Mouse (Mus musculus) kidney, adult 11 months (tissue): Measurements from ENCODE around the gene Sctr.
A peak's percentile ranks its signal among the peaks of the same experiment; 100 is the strongest.

ENCODE experiments used
- DNase-seq: peaks from one replicate; pipeline ENCODE4 v3.0.0; 2022

Gene Sctr

DNA sequence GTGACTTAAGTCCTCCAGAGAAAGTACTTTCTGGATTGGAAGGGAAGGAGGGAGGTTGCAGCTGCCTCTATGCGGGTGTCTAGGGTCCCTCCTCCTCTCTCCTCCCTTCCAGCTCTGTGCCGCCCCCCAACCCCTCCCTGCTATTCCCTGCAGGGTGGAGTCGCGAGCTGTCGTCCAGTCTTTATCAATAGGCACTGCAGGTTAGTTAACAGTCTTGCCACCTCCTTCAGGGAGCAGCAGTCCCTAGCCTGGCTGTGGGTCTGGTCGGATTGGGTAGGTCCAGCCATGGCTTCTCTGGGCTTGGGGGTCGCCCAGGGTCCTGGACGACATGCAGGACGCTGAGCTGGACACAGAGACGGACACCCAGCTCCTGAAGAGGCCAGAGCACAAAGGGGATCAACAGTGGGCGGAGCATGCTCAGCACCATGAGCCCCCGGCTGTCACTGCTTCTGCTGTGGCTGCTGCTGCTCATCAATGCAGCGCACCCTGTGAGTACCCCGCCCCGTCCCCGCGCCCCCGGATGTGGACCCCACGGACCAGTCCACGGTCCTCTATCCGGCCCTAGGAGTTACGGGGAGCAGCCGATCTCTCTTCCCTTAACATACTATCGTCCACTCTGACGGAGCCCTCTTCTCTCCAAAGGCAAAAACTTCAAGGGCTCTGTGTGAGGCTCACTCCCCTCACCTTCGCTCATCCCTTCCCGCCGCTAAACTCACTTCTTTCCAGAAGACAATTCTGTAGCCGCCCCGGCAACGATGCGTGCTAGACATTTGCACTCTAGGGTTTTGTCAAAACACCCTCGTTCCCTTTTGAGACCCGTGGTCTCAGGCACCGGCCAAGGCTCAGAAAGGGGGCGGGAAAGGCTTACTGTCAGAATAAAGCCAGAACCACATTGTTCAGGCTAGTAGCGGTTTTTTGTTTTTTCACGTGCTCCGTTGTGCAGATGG lies at the start of gene Sctr:
Sctr (plus strand) TSS at position 51 of the 947 bp plus-strand sequence.
- no peak for DNase-seq

DNA sequence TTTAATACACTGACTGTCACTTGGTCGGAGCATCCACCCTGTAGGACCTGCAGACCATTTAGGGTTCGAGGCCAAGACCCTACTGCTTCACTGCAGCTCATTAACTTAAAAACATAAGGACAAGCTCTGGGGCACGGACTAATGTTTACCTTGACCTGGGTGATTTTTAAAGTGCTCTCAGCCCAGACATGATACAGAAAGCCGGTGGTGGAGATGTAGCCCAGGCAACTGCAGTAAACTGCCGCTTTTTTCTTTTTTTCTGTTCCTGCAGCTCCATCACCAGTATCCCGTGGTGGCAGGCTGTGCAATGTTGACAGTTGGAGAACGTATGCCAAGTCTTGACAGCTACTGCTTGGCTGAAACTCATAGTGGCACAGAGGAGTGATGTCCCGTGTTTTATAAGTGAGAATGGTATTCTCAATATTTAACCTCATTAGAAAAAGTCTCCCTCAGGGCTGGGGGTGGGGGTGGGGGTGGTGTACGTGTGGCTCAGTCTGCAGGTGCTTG lies 48.9 kb upstream of the Sctr start:
- no peak for DNase-seq

DNA sequence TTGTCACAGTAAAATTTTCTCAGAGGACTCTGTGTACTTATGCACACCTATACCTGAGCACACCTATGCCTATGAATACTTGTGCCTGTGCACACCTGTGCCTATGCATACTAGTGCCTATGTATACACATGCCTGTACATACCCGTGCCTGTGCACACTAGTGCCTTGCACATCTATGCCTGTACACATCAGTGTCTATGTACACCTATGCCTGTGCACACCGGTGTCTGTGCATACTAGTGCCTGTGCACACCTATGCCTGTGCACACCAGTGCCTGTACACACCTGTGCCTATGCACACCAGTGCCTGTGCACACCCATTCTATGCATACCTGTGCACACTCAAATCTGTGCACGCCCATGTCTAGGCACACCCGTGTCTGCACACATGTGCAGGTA lies 47.2 kb upstream of the Sctr start:
- no peak for DNase-seq

DNA sequence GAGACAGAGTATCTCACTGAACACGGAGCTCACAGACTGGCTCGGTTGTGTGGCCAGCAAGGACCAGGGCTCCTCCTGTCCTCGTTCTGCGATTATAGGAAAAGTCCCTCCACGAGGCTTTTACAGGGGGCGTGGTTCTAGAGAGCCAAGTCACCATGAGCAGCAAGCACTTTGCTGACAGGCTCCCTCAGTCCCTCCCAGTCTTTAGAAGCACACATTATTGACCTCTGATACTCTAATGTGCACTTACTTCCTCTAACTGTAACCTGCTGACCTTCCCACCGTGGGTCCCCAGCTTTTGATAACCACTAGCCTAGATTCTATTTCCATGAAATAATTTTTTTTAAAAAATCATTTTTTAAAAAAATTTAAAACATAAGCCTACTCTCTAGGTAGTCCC lies 46.8 kb upstream of the Sctr start:
- DNase-seq: no peak

DNA sequence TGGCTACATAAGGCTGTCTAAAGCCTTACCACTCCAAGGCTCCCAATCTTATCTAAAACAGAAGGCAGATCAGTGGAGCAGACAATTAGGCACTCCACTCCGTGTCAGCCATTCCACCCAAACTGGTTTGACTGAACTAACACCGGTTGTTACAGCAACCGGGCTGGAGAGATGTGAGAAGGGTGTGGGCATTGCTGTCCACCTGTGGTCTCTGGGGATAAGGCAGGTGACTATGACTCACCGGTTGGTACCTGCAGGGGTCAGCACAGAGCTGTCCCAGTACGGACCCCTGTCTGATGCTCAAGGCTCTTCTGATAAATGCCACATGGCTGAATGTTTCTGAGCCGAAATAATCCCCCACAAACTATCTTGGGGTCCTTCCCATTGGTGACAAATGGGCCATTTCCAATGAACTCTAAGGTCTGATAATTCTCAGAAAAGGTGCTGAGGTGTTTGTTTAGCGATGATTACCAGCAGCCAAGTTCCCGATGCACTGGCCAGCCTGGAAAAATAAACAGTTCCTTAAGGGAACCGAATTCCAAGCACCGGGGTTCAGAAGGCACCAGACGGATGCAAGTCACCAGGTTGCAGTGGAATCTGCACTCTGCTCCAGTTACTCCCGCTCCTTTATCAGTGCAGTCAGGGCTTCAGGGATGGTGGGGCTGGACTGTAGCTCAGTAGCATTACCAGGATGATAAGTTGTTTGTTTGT lies 40.7 kb upstream of the Sctr start:
- no peak for DNase-seq

DNA sequence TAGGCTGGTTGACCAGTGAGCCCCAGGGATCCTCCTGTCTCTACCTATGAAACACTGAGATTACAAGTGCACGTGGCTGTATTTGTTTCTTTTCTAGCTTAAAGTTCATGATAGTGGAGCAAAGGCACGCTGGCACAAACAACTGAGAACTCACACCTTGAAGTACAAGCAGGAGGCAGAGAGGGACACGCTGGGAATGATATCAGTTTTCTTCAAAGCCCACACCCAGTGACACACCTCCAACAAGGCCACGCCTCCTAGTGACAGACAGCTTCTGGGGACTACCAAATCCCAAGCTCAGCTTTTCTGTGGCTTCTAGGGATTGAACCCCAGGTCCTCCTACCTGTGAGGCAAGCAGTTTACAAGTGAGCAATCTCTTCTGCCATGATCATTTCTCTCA lies 33.6 kb upstream of the Sctr start:
- no peak for DNase-seq

DNA sequence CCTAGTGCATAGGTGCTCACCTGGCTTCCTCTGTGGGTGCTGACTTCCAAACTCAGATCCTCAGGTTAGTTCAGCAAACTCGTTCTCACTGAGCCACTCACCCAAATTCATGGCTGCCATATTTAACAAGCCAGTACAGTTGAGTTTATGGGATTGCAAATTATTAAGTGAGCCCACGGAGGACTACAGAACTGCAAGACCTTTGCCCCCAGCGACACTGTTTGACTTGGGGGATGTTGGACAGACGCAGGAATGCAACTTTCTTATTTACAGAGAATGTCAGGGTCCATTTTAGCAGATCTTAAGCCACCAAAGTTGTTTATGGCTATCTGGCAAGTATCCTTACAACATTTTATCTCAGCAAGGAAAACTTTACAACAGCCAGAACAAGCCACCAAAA lies 31.6 kb upstream of the Sctr start:
- no peak for DNase-seq

DNA sequence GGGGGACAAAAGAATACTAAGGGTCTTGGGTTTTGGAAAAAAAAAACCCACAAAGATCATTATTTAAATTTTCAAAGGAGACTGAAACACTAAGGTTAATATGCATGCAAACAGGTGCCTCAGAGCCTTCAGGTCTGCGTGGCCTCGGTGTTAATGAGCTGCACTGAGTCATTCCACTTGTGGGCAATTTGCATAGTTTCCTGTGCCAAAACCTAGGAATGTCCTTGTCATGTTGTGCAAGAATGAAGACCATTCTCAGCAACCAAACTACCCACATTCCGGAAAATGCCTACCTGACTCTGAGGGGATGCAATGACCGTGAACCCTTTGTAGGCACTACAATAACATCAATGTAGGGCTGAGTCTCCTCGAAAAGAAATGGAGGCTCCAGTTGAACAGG lies 20.1 kb upstream of the Sctr start:
- DNase-seq: peak; percentile 37

DNA sequence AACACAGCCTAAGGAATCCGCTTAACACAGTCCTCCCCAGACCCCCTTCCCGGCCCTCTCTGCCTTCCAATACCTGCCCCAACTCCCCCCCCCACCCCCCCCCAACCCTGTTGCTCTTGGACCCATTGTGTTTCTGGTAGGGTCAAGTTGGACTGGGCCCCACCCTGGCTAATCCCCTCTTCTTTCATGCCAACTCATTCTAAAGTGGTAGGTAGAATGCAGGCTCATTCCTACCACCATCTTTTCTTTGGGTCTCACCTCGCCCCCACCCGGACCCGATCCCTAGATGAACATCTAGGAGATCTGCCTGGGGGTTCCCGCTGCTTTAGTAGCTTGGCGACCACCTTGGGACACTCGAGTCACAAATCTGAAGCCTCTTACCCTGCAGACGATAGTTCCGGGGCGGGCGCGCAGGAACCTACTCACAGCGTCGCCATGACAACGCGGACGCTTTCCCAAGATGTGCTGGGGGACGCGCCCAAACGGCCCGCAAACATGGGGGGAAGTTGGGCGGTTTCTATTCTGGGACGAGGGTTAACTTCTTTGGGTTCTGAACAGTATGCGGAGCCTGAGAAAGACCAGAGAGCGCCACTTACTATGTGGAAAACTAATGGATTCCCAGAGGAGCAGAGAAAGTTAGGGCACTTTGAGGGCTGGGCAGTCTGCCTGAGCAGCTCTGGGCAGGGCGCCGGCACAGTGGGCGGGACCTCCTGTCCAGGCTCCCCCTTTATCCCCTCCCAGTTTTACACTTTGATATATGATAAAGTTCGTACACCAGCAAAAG lies 9.7 kb upstream of the Sctr start, which contains the start of gene Cfap221:
Cfap221 (minus strand) TSS at position 437 of the 784 bp plus-strand sequence.
- DNase-seq: peak; percentile 61

DNA sequence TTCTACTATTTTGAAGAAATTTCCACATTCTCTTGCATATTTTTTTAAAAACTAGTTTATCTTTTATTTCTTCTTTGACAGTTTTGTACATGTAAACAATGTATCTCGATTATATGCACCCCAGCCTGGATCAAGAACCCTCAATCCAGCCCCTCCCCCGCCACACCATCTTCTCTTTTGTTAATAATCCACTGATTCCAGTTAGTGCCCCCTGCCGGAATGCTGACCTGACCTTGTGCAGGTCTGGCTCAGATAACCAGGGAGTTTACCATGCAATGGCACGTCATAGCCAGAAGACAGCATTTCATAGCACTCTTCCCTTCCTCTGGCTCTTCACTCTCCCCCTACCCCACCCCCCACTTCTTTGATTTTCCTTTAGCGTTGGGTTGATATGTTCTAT lies 9.1 kb upstream of the Sctr start:
- peak; percentile 58 for DNase-seq

DNA sequence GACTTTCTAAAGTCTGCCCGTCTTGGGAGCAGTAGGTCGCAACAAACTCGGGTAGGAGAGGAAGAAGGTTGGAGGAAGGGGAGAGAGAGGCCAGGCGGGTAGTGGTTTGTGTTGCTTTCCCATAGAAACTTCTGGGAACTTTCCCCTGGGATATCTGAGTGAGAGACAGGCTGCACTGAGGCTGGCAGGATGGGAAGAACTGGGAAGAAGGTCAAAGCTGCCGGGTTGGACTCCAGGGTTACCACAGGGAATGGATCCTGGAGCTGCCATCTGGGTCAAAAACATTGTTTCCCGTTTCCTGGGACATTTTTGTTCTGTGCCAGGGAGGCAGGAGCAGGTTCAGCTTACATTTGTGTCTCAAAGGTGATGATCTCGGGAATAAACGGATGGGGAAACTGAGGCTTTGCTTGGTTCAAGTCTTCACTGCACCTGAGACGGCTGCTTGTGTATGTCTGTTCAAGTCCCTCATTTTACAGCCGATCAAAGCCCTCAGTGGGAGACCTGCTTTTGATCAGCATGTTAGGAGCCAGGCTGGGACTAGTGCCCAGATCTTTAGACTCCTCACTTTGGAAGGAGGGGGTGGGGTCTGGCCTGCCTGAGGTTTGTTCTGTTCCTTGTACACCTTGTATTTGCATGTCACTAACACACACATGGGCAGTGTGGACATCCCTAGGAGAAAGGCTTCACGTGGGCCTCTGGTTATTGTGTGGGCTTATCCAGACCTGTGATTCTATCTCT lies 1.3 kb downstream of the Sctr start:
- no peak for DNase-seq

DNA sequence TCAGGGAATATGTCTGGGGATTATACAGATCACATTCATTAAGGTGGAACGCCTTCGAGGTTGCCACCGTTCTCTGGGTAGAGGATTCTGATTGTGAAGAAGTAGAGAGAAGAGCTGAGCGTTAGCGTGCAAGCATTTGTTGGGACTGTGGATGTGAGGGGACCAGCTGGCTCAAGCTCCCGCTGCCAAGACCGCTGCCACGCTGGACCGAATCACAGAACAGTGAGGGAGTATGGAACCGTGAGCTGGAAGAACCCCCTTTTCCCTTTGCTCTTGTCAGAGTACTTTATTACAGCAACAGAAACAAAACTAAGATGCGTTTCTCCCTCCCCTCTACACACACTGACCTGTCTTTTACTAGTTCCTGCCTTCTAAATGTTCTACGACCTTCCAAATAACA lies 5.9 kb downstream of the Sctr start:
- no peak for DNase-seq

DNA sequence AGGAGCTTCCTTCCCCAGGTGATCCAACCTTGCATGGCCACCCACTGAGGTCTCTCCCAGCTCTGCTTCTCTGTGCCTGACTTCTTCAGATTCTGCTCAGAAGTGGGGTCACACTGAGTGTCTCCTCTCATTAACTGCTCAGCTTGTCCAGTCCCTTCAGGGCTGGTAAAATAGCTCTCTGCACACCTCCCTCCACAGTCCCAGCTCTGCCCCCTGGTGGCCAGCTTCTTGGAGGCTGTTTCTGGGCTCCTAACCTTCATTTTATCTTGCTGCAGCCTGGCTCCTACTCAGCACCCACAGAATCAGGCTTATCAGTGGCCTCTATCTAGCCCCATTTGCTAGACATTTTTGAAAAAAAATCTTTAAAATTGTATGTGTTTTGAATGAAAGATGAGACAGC lies 6.4 kb downstream of the Sctr start:
- DNase-seq: peak; percentile 39

DNA sequence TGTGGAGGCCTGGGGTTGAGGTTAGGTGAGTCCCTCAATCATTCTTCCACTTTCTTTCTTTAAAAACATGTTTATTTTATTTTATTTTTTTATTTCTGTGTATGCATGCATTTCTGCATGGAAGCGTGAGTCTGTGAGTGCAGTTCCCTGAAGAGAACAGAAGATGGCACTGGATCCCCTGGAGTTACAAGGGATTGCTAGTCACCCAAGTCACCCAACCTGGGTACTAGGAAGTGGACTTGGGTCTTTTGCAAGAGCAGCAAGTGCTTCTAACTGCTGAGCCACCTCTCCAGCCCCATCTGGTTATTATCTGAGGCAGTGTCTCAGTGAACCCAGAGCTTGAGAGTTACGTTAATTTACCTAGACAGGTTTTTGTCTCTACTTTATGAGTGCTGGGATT lies 9.5 kb downstream of the Sctr start:
- peak; percentile 47 for DNase-seq

DNA sequence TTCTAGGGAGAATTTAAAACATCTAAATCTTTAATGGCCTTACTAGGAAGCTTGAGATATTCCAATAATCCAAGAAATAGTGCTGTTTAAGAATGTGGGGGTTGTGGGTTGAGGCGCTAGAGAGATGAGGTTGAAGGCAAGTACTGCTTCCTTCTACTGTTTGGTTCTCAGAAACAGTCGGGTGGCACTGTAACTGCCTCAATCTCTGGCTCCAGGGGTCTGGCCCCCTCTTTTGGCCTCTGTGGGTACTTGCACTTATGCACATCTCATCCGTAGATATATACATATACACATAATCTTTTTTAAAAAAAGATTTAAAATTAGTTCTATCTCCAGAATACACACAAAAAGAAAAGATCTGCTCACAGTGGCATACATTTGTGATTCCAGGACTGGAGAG lies 12.2 kb downstream of the Sctr start:
- DNase-seq: no peak

DNA sequence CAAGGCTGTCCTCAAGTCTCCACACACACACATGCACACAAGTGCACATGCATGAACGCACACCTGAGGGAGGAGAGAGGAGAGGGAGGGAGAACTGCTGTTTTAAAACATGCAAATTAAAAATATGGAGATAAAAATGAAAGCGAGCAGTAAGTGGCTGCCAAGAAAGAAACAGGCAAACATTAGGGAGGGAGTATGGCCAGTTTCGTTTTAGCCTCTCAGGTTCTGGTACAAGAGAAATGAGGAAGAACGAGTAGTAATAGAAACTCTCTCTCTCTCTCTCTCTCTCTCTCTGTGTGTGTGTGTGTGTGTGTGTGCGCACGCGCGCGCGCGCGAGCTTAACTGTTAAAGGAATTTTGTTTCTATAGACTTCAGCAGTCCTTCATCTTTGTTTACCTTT lies 12.7 kb downstream of the Sctr start:
- no peak for DNase-seq

DNA sequence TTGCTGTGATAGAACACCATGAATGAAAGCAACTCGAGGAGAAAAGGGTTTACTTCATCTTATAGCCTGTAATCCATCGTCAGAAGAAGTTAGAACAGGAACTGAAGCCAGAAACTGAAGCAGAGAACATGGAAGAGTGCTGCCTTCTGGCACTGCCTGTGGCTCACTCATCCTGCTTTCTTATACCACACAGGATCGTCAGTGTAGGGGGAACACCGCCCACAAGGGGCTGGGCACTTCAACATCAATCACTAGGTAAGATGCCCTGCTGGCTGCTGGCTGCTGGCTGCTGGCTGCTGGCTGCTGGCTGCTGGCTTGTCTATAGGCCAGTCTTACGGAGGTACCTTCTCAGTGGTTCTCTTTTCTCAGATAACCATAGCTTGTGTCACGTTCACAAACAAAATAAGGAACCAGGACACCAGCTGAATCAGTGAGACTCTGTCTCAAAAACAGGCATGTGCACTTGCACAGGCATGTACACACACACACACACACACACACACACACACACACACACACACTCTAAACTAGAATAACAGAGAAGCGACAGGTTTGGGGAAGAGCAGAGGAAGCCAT lies 13.7 kb downstream of the Sctr start:
- no peak for DNase-seq

DNA sequence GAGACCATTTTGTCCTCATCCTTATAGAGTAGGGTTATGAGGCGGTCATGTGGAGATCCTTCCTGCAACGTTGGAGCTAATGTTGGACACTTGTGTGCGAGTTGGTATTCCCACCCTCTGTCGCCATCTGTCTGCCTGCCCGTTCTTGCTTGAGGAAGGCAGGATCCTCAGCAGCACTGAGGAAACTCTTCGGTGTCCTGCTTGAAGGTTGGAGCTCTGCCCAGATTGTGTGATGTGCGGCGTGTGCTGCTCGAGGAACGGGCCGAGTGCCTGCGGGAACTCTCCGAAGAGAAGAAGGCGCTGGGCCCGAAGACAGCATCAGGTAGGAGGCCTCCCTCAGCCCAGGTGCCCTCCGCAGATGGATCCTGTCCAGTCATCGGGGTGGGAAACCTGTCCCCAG lies 15.3 kb downstream of the Sctr start:
- DNase-seq: no peak

DNA sequence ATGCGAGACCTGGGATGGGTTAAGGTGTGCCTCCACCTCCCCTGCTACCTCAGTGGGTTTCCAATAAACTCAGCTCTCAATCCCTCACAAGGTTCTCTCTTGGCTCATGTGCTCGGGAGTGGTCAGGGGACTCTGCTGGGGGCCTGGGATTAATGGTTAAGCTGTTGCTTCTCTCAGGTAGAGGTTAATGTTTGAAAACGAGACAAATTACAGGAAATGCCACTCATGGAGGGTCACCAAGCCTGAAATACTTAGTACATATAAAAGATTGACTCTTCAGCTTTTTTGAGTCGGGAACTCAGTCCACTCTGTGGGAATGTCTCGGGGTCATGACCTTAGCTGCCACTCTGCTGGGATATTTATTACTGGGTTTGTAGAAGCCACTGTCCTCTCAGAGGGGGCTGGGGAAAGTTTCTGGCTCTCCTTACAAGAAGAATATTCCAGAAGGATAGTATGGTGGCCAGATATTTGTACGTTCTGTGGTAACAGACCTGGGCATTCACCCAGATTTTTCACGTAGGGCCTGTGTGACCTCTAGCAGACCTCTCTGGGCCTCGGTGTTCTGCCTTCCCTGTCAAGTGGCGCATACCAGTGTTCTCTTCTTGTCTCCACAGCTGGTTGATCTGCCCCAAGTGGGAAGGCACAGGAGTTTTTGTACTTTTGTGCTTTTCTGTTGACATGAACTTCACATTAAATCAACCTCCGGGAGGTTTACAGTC lies 17.8 kb downstream of the Sctr start:
- DNase-seq: peak; percentile 81

DNA sequence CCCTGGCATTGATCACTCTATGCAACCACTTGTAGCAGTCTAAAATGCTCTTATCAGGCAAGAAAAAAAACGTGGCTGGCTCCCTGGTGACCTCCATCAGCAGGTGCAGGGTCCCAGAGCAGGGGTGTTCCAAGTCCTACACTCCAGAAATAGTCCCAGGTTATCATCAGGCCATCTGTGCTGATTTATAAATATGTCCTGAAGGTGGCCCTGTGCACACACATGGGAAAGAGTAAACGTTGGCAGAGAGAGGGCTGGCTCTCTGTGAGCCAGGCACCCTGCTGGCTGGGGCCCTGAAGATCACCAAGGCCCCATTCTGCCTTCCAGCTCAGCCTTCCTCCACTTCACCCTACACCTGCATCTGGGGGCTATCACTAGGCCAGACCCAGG lies 18.4 kb downstream of the Sctr start:
- no peak for DNase-seq

DNA sequence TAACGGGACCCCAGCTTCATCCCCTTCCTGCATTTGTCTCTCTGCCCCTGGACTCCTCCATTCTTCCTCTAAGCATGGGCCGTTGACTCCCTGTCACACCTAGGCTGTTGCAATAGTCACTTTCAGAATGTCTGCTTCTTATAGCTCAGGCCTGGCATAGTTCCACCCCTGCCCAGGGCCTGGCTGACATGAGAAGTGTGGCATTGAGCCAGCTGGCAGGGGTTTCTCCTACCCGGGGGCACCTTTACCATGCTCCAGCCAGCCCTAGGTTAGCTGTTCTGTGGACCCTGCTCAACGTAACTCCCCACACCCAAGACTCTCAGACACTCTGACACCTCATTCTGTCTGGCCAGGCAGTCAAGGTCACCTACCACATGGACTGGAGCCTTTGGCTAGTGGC lies 21.0 kb downstream of the Sctr start:
- peak; percentile 75 for DNase-seq
